Mouse (Mus musculus): Measurements from ENCODE around the gene Slco3a1. TPM values are rescaled to one million over a fixed set of nuclear protein-coding genes. Genes with fewer than 3 reads are reported as not detected.

Gene Slco3a1
- polyA plus RNA-seq (2012; rRNA removed), result 44.9 and 58.1 TPM in 2 replicates

DNA sequence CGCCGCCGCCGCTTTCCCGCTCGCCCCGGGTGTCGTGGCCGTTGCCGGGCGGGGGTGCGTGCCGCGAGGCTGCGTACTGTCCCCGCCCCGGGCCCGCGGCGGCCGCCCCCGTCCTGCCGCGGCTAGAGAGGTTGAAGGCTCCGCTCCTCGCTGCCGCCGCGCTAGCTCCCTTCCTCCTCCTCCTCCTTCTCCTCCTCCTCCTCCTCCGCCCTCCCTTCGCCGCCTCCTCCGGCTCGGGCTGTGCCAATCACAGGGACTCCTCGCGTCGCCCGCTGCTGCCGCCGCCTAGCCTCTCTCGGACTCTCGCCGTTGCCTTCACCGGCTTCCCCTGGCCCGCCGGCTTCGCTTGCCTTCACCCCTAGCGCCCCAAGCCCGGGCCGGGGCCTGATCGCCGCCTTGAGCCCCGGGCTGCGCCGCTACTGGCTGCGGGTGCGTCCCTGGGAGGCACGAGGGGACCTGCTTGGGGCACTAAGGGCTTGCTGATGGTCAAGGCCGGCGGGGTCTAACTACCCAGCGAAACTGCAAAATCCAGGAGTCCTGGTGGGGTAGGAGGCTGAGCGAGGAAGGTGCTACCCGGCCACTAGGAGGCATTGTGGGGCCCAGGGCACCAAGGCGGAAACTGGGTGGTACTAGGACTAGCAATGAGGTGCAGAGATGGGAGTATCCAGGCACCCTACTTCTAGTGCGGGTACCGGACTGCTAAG, at the start of gene Slco3a1:
Slco3a1 (minus strand) TSS at position 173 of the 704 bp plus-strand sequence.
- peak within 1 kb of the TSS; percentile 91 for H3K27ac ChIP-seq (ENCODE audit: insufficient read depth, low read depth, low read length)
- WGBS, result 1% methylated on average over 66 of the region's 66 CpGs
- DNase-seq, result peak; percentile 93
- H3K4me3 ChIP-seq (ENCODE audit: insufficient read depth, low read depth, low read length), result peak within 1 kb of the TSS; percentile 55
- H3K36me3 ChIP-seq (ENCODE audit: control insufficient read depth, insufficient read depth, low read length), result no peaks in the 10 kb centered on the region
- TF ChIP-seq POLR2A (IDR thresholded peaks at IDR 0.05; ENCODE audit: low read depth, low read length) (peak; percentile 38), CTCF (conservative IDR thresholded peaks at IDR 0.05; ENCODE audit: insufficient read depth, insufficient read length, low read depth, low read length) (peak; percentile 65)
- H3K27me3 ChIP-seq (replicated peaks; ENCODE audit: control insufficient read depth, insufficient read depth, low read length), result no peaks in the 10 kb centered on the region
- peaks cover 12% of the 10 kb centered on the region for H3K4me1 ChIP-seq (ENCODE audit: control insufficient read depth, insufficient read depth, low read length)

DNA sequence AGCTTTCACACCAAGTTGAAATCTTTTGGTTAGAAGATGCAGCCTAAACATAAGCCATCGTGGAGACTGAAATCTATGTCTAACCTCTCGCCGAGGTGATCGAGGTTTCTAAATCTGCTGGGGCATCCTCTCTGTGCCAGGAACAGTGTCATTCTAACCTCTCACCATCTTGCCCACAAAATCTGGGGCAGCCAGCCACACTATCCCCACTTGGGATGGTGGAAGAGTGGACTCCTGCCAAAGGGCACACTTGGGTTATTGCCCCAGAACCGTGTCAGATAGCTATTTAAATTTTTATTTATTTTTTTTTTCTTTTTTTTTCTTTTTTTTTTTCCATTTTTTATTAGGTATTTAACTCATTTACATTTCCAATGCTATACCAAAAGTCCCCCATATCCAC, 46.4 kb upstream of the Slco3a1 start:
- WGBS, result 93% methylated on average over 5 of the region's 5 CpGs
- DNase-seq, result no peak
- no peak overlapping the region for H3K4me3 ChIP-seq (ENCODE audit: insufficient read depth, low read depth, low read length)
- no peaks in the 10 kb centered on the region for H3K4me1 ChIP-seq (ENCODE audit: control insufficient read depth, insufficient read depth, low read length)
- H3K36me3 ChIP-seq (ENCODE audit: control insufficient read depth, insufficient read depth, low read length), result no peaks in the 10 kb centered on the region
- H3K27ac ChIP-seq (ENCODE audit: insufficient read depth, low read depth, low read length), result no peak overlapping the region
- no peaks in the 10 kb centered on the region for H3K27me3 ChIP-seq (replicated peaks; ENCODE audit: control insufficient read depth, insufficient read depth, low read length)
- TF ChIP-seq POLR2A (IDR thresholded peaks at IDR 0.05; ENCODE audit: low read depth, low read length), result no peak
- no peak for TF ChIP-seq CTCF (conservative IDR thresholded peaks at IDR 0.05; ENCODE audit: insufficient read depth, insufficient read length, low read depth, low read length)

DNA sequence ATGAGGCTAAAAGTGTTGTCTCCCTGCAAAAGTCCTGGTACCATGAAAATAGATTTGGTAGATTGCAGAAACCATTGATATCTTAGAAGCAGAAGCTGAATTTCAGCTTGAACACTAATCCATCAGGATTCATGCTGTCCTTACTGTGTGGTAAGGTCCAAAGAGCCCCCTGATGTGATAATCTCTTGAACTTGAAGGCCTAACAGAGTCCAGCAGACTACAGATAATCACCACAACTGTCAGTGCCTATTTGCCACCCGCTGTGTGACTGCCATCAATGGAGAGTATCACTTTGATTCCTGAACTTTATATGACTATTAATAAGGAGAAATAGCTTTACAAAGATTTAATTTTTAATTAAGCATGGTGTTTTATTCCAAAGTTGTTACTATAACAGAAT, 24.8 kb upstream of the Slco3a1 start:
- no peaks in the 10 kb centered on the region for H3K27me3 ChIP-seq (replicated peaks; ENCODE audit: control insufficient read depth, insufficient read depth, low read length)
- no peak overlapping the region for H3K4me3 ChIP-seq (ENCODE audit: insufficient read depth, low read depth, low read length)
- no peaks in the 10 kb centered on the region for H3K4me1 ChIP-seq (ENCODE audit: control insufficient read depth, insufficient read depth, low read length)
- no peak overlapping the region for H3K27ac ChIP-seq (ENCODE audit: insufficient read depth, low read depth, low read length)
- WGBS, result 93% methylated on average over 1 of the region's 1 CpGs
- H3K36me3 ChIP-seq (ENCODE audit: control insufficient read depth, insufficient read depth, low read length), result no peaks in the 10 kb centered on the region
- no peak for TF ChIP-seq CTCF (conservative IDR thresholded peaks at IDR 0.05; ENCODE audit: insufficient read depth, insufficient read length, low read depth, low read length)
- no peak for TF ChIP-seq POLR2A (IDR thresholded peaks at IDR 0.05; ENCODE audit: low read depth, low read length)
- no peak for DNase-seq

DNA sequence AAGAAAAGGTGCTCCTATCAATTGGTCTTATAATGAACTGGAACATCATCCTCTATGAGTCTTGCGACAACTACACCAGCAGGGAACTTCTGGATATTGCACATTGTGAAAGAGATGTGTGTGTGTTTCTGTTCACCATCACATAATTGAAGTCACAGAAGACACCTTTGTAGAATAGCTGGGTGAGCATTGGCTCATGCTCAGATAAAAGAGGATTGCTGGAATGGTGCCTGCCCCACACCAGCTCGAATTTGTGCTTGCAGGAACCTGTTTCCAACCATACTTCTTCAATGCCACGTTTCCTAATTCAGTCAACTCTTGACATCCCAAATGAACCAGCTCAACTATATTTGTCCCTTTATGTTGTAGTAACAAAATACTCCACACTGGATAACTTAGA, 21.1 kb upstream of the Slco3a1 start:
- no peaks in the 10 kb centered on the region for H3K36me3 ChIP-seq (ENCODE audit: control insufficient read depth, insufficient read depth, low read length)
- H3K4me3 ChIP-seq (ENCODE audit: insufficient read depth, low read depth, low read length), result no peak overlapping the region
- no peak overlapping the region for H3K27ac ChIP-seq (ENCODE audit: insufficient read depth, low read depth, low read length)
- no peak for TF ChIP-seq POLR2A (IDR thresholded peaks at IDR 0.05; ENCODE audit: low read depth, low read length)
- no peak for TF ChIP-seq CTCF (conservative IDR thresholded peaks at IDR 0.05; ENCODE audit: insufficient read depth, insufficient read length, low read depth, low read length)
- no peaks in the 10 kb centered on the region for H3K4me1 ChIP-seq (ENCODE audit: control insufficient read depth, insufficient read depth, low read length)
- H3K27me3 ChIP-seq (replicated peaks; ENCODE audit: control insufficient read depth, insufficient read depth, low read length), result no peaks in the 10 kb centered on the region
- 69% methylated on average over 3 of the region's 3 CpGs for WGBS
- DNase-seq, result no peak

DNA sequence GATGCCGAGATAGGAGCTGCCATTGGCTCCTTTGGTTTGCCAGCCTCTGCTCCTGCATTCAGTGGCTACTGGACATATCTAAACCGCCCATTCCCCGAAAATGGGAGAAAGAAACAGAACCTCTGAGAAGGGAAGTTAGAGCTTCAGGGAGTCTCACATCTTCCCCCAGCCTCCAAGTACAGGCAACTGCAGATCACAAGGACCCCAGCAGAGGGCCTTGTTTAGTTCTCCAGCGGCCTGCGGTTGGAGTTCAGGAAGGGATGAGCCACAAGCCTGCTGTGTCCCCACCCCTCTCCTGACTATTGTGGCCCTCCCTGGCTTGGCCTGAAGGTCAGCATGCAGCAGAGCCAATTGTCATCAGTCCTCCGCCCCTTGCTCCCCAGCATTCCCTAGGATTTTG, 836 bp upstream of the Slco3a1 start:
- TF ChIP-seq CTCF (conservative IDR thresholded peaks at IDR 0.05; ENCODE audit: insufficient read depth, insufficient read length, low read depth, low read length) (peak; percentile 53), POLR2A (IDR thresholded peaks at IDR 0.05; ENCODE audit: low read depth, low read length) (no peak)
- H3K27me3 ChIP-seq (replicated peaks; ENCODE audit: control insufficient read depth, insufficient read depth, low read length), result no peaks in the 10 kb centered on the region
- peaks cover 12% of the 10 kb centered on the region for H3K4me1 ChIP-seq (ENCODE audit: control insufficient read depth, insufficient read depth, low read length)
- H3K4me3 ChIP-seq (ENCODE audit: insufficient read depth, low read depth, low read length), result peak overlapping the region; percentile 55
- peak; percentile 74 for DNase-seq
- 15% methylated on average over 6 of the region's 6 CpGs for WGBS
- H3K36me3 ChIP-seq (ENCODE audit: control insufficient read depth, insufficient read depth, low read length), result no peaks in the 10 kb centered on the region
- peak overlapping the region; percentile 91 for H3K27ac ChIP-seq (ENCODE audit: insufficient read depth, low read depth, low read length)

DNA sequence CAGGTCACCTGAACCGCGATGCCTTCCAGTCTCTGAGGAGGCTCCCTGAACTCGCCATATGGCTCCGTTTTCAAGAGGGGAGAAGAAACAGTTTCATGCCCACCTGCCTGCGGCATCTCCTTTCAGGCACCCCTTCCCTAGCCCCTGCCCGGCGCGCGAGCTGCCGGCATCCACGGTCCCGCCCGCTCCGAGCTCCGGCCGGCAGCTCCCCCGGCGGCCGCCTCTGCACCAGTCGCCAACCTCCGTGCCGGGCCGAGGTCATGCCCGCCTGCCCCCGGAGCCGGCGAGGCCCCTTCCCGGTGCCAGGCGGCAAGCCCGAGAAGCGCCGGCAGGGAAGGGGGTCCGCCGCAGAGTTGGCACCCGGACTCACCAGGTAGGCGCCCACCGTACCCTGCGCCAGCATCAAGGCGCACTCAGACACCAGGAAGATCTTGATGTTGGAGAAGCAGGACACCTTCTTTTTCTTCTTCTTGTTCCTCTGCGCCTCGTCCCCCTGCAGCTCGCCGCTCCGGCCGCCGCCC, 479 bp downstream of the Slco3a1 start:
- H3K4me1 ChIP-seq (ENCODE audit: control insufficient read depth, insufficient read depth, low read length), result peaks cover 17% of the 10 kb centered on the region
- DNase-seq, result peak; percentile 67
- no peak for TF ChIP-seq CTCF (conservative IDR thresholded peaks at IDR 0.05; ENCODE audit: insufficient read depth, insufficient read length, low read depth, low read length)
- TF ChIP-seq POLR2A (IDR thresholded peaks at IDR 0.05; ENCODE audit: low read depth, low read length), result no peak
- peak overlapping the region; percentile 55 for H3K4me3 ChIP-seq (ENCODE audit: insufficient read depth, low read depth, low read length)
- H3K36me3 ChIP-seq (ENCODE audit: control insufficient read depth, insufficient read depth, low read length), result no peaks in the 10 kb centered on the region
- no peaks in the 10 kb centered on the region for H3K27me3 ChIP-seq (replicated peaks; ENCODE audit: control insufficient read depth, insufficient read depth, low read length)
- under 1% methylated on average over 46 of the region's 46 CpGs for WGBS
- H3K27ac ChIP-seq (ENCODE audit: insufficient read depth, low read depth, low read length), result peak overlapping the region; percentile 91

DNA sequence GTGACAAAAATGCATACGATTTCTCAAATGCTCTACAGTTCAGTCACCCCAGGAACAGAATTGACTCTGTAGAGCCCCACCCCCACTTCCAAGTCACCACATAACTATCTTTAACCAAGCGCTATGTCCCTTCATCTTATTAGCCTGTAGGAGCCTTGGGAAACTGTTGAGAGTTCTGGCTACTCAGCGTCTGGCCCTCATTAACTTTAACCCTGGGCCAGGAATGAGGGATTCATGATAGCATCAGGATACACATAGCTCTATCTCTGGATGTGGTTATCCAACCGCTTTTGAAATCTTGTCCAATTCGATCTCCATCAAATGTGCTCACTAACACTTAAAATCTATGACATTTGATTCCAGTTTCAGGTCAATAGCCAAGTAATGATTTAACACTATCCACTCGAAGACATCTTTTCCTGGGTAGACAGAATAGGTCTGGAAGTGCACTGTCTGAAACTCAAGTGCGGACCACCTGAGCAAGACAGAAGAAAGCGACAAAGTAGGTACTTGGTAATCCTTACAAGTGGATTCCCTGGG, 1.4 kb downstream of the Slco3a1 start:
- no peak for TF ChIP-seq POLR2A (IDR thresholded peaks at IDR 0.05; ENCODE audit: low read depth, low read length)
- TF ChIP-seq CTCF (conservative IDR thresholded peaks at IDR 0.05; ENCODE audit: insufficient read depth, insufficient read length, low read depth, low read length), result no peak
- 51% methylated on average over 8 of the region's 8 CpGs for WGBS
- peak overlapping the region; percentile 21 for H3K27ac ChIP-seq (ENCODE audit: insufficient read depth, low read depth, low read length)
- peaks cover 17% of the 10 kb centered on the region for H3K4me1 ChIP-seq (ENCODE audit: control insufficient read depth, insufficient read depth, low read length)
- no peaks in the 10 kb centered on the region for H3K27me3 ChIP-seq (replicated peaks; ENCODE audit: control insufficient read depth, insufficient read depth, low read length)
- peak overlapping the region; percentile 55 for H3K4me3 ChIP-seq (ENCODE audit: insufficient read depth, low read depth, low read length)
- H3K36me3 ChIP-seq (ENCODE audit: control insufficient read depth, insufficient read depth, low read length), result no peaks in the 10 kb centered on the region
- DNase-seq, result peak; percentile 41
